Mouse (Mus musculus) cerebellum, adult 8-10 months (tissue): Measurements from ENCODE around the gene Atxn2.
"Not testable (repeated sequence)": the region's sequence is repeated elsewhere in the genome, so short reads cannot be mapped to it uniquely, and the experiment has no call there.

Experiments used
- DNase-seq: peaks from one replicate; pipeline ENCODE4 v3.0.0; 2022

The Atxn2 gene

GRCm38 (mm10) chr5:121836692-121837415 is 125.7 kb downstream of the Atxn2 start:
- peak; percentile 84 for DNase-seq

GRCm38 (mm10) chr5:121837441-121838340 is 126.6 kb downstream of the Atxn2 start, which contains the start of gene Sh2b3:
Sh2b3 (minus strand) TSS chr5:121837646.
- DNase-seq, result no peak

GRCm38 (mm10) chr5:121838341-121839127 is 127.4 kb downstream of the Atxn2 start:
- no peak for DNase-seq

- no peak for DNase-seq
Observed at GRCm38 (mm10) chr5:121839128-121839473, 128.0 kb downstream of the Atxn2 start.

- DNase-seq, result no peak
Observed at GRCm38 (mm10) chr5:121841516-121841915, 130.4 kb downstream of the Atxn2 start.

- peak; percentile 25 for DNase-seq
Observed at GRCm38 (mm10) chr5:121841973-121842372, 130.8 kb downstream of the Atxn2 start.

- DNase-seq, result peak; percentile 89
Observed at GRCm38 (mm10) chr5:121842665-121843118, 131.6 kb downstream of the Atxn2 start.

GRCm38 (mm10) chr5:121843138-121843905 is 132.2 kb downstream of the Atxn2 start:
- DNase-seq, result no peak

- DNase-seq, result no peak
Observed at GRCm38 (mm10) chr5:121845361-121845760, 134.2 kb downstream of the Atxn2 start.

GRCm38 (mm10) chr5:121846322-121846721 is 135.2 kb downstream of the Atxn2 start:
- DNase-seq, result no peak

- not testable (repeated sequence) for DNase-seq
Observed at GRCm38 (mm10) chr5:121847269-121847668, 136.1 kb downstream of the Atxn2 start.

GRCm38 (mm10) chr5:121848035-121848519 is 136.9 kb downstream of the Atxn2 start:
- DNase-seq, result peak; percentile 52

- DNase-seq, result peak; percentile 93
Observed at GRCm38 (mm10) chr5:121848743-121849142, 137.6 kb downstream of the Atxn2 start, which contains the start of gene Pheta1. Pheta1 (plus strand) TSS chr5:121848984.

- DNase-seq, result peak; percentile 44
Observed at GRCm38 (mm10) chr5:121849478-121850349, 138.6 kb downstream of the Atxn2 start.

GRCm38 (mm10) chr5:121853368-121854051 is 142.4 kb downstream of the Atxn2 start:
- peak; percentile 38 for DNase-seq

- DNase-seq, result no peak
Observed at GRCm38 (mm10) chr5:121854768-121855167, 143.6 kb downstream of the Atxn2 start.

GRCm38 (mm10) chr5:121856740-121857139 is 145.6 kb downstream of the Atxn2 start:
- DNase-seq, result no peak

GRCm38 (mm10) chr5:121858427-121858826 is 147.3 kb downstream of the Atxn2 start:
- no peak for DNase-seq

GRCm38 (mm10) chr5:121861964-121862363 is 150.8 kb downstream of the Atxn2 start:
- no peak for DNase-seq

- DNase-seq, result no peak
Observed at GRCm38 (mm10) chr5:121864330-121864729, 153.2 kb downstream of the Atxn2 start.
